Mouse (Mus musculus) brown adipose tissue, adult 24 weeks (tissue): Measurements from ENCODE around the gene Avpr1b. TPM values are rescaled to one million over a fixed set of nuclear protein-coding genes. Genes with fewer than 3 reads are reported as not detected.

ENCODE experiments used
- H3K27ac ChIP-seq: fragments of 200-500 bp; replicated peaks from 2 replicates; pipeline ENCODE4 v1.5.1; 2012; ENCODE audit warnings: low read depth, mild to moderate bottlenecking, low read length
- H3K4me1 ChIP-seq: fragments of 200-500 bp; 2 replicates; pipeline ENCODE4 v1.6.1; 2012; ENCODE audit warnings: low read length, mixed read lengths; ENCODE audit not compliant: control insufficient read depth, insufficient read depth, insufficient read length
- H3K4me3 ChIP-seq: fragments of 200-500 bp; 2 replicates; pipeline ENCODE4 v1.5.1; 2012; ENCODE audit warnings: low read depth, mild to moderate bottlenecking, low read length, moderate library complexity; ENCODE audit not compliant: insufficient read depth
- polyA plus RNA-seq: library from polyadenylated mRNA; stranded (reverse); fragments of >200 nt; gene quantifications from 2 replicates; pipeline ENCODE4 v1.2.4, GENCODE M21; 2012; ENCODE audit not compliant: missing spikeins, insufficient read depth, insufficient read length

The Avpr1b gene
- polyA plus RNA-seq, 1 experiment = not detected

DNA sequence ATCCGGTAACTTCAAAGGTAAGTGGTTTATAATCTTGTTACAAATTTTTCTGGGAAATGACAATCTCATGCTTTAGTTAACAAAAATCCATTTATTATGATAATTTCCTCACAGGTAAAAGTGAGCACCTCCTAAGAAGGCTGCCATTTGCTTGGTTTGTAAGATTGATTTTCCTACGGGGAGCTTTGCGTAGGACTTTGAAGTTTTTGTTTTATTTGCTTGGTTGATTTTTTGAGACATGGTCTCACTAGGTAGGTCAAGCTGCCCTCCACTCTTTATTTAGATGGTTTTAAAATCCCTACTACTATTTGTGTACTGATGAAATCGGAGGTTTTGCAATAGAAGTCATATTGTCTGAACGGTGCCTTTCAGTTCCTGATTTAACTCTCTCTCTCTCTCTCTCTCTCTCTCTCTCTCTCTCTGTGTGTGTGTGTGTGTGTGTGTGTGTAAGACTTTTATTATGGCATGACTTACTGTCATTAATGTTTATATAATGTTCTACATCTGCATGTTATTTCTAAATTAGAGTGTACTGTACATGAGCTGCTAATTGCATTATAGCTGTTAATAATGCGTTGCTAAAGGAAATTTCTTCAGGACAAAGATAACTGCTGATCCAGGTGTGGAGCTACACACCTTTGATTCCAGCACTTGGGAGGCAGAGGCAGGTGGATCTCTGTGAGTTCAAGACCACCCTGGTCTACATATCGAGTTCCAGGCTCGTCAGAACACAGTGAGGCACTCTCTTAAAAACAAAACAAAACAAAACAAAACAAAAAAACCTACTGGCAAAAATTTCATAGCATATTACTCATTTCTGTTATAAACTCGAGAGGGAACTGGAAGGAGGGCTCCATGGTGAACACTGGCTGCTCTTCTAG lies 39.7 kb downstream of the Avpr1b start:
- Histone ChIP-seq H3K4me1 (no peaks in the 10 kb centered on the region), H3K4me3 (no peak overlapping the region), H3K27ac (no peak overlapping the region)

DNA sequence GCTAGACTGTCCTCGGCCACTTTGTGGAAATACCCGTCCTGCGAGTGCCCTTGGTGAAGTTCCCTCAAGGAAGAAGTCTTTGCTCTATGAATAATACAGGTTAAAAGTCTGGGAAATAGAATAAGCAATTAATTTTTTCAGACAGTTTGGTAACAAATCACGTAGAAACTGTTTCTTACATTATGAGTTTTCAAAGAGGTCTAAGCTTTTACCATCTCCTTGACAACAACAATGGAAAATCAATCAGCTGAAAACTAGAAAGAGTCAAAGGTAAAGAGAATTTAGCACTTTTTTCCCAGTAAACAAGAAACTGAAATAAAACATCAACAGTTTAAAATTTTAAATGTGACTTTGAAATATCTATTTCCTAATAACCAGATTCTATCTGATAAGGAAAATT lies 41.0 kb downstream of the Avpr1b start:
- Histone ChIP-seq H3K4me1 (no peaks in the 10 kb centered on the region), H3K4me3 (no peak overlapping the region), H3K27ac (no peak overlapping the region)

DNA sequence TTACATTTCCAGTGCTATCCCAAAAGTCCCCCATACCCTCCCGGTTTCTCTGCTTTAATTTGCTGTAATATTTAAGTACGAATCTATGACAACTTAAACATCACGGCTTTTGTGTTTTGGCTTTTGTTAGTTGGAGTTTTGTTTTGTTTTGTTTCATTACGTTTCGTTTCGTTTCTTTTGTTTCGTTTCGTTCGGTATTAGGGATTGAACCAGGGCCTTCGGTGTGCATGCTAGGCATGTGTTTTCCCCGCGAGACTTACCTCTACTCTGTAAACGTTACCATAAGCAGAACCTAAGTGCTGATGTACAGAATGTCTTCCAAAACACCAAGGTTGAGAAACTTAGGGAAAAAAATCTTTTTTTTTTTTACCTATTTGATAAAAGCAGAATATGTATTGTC lies 42.5 kb downstream of the Avpr1b start:
- Histone ChIP-seq H3K4me1 (no peaks in the 10 kb centered on the region), H3K4me3 (no peak overlapping the region)

DNA sequence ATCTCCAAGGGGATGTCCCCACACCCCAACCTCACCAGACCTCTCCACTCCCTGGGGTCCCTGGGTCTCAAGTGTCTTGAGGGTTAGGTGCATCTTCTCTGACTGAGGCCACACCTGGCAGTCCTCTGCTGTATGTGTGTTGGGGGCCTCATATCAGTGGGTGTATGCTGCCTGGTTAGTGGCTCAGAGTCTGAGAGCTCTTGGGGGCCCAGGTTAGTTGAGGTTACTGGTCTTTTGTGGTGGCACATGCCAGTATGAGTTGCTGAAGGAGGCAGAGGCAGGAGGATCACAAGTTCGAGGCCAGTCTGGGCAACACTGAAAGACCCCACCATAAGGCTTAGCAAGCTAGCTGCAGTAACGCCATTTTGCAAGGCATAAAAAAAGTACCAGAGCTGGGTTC lies 43.2 kb downstream of the Avpr1b start:
- Histone ChIP-seq H3K4me3 (no peak overlapping the region), H3K27ac (no peak overlapping the region), H3K4me1 (no peaks in the 10 kb centered on the region)

More for the DNA sequence above, 42.5 kb downstream of the Avpr1b start:
- no peak overlapping the region for H3K27ac ChIP-seq

DNA sequence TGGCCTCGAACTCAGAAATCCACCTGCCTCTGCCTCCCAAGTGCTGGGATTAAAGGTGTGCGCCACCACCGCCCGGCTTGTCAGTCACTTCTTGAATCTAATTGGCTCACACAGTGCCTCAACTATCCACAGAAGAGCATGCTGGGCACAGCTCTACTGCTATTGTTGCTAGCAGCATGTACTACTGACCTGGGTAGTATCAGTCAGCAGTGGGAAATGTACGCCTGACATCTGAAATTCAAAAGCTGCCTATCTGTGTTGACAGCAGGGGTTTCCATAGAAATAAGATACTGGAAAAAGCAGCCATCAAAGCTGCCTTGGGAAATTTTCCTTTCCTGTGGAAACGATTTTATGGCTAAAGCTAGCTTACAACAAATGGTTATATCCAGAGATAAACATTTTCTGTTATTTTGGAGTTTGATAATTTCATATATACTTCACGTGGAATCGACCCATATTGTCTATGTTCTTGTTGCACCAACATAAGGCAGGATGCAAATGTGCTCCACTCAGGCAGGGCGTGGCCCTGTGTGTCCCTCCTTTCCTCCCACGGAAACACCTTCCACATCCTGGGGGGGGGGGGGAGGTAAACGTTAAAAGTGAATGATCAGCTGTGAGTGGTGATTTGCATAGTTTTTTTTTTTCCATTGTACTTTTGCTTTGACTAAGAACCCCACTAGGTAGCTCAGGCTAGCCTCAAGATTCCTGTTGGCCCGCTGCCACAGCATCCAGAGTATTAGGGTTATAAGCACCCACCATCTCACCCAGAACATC lies 53.8 kb downstream of the Avpr1b start:
- Histone ChIP-seq H3K4me3 (no peak overlapping the region), H3K27ac (no peak overlapping the region), H3K4me1 (no peaks in the 10 kb centered on the region)

DNA sequence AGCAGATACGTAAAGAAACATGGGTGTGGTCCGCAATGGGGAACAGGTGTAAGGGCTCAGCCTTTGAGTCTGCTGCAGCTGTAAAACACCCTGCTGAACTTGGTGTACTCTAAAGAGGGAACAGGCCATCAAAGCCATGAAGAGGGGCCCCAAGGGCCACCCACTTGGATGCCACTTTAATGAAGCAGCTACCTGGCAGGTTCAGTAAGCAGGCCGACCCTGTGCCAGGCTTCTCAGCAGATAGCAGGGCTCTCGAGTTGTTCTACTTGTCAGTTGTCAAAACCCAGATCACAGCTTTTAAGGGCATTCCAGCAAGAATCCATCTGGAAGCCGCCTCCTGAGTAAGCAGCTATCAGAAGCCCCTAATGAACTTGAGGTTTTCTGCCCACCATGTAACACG lies 56.6 kb downstream of the Avpr1b start:
- Histone ChIP-seq H3K27ac (no peak overlapping the region), H3K4me3 (no peak overlapping the region), H3K4me1 (no peaks in the 10 kb centered on the region)

DNA sequence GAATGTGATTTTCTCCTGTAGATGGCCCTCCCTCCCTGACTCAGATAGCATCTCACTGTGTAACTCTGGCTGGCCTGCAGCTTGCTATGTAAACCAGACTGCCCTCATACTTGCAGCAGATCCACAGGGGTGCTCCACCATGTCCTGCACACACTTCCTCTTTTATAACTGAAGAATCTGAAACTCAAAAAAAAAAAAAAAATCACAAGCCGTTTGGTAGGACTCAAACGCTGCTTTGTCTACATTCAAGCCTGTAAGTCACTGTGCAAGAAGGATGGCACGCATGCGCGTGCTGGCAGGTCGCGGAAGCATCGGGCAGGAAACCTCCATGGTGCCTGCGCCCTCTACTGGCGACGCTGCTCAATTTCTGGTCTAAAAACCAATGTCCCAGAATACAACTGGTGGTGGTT lies 58.9 kb downstream of the Avpr1b start:
- Histone ChIP-seq H3K4me3 (no peak overlapping the region), H3K4me1 (no peaks in the 10 kb centered on the region), H3K27ac (no peak overlapping the region)

DNA sequence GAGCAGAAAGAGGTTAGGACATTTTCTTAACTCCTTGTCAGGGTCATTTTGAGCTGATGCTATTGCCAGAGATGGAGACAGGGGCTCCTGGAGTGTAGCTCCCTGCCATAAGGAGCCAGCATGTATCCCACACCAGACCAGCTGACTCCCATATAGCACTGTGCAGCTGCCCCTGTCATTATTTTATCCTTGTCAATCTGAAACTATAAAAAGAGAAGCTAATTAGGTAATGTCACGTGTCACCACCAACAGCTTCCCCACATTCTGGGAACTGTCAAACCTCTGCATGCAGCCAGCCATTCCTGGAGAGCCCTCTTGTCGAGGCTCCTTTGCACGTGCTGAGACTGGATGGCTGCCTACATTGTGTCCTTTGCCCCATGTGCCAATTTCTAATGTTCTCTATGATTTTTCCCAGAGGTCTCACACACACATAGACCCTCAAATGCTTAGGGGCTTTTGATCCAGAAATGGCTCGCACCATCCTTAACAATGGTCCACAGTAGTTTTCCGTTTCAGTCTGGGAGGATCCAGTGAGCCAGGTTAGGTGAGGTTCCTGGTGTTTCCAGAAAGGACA lies 60.6 kb downstream of the Avpr1b start:
- Histone ChIP-seq H3K4me3 (no peak overlapping the region), H3K4me1 (no peaks in the 10 kb centered on the region), H3K27ac (no peak overlapping the region)

DNA sequence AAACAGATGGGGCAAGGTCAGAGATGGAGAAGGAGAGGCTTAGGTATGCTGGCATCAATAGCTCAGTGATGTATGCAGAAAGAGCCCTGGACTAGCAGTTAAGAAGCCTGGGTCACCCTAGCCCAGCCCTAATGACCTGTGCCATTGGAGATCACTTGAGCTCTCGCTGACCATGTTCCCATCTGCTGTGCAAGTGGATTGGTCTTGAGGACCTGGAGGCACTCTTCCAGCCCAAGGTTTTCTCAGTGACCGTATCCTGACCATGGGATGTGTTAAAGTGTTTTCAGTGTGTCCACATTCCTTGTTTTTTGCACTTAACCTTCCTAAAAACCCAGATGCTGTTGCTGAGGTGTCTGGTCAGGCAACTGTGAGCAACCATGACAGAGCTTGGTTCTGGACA lies 61.2 kb downstream of the Avpr1b start:
- Histone ChIP-seq H3K4me1 (no peaks in the 10 kb centered on the region), H3K4me3 (no peak overlapping the region), H3K27ac (no peak overlapping the region)

DNA sequence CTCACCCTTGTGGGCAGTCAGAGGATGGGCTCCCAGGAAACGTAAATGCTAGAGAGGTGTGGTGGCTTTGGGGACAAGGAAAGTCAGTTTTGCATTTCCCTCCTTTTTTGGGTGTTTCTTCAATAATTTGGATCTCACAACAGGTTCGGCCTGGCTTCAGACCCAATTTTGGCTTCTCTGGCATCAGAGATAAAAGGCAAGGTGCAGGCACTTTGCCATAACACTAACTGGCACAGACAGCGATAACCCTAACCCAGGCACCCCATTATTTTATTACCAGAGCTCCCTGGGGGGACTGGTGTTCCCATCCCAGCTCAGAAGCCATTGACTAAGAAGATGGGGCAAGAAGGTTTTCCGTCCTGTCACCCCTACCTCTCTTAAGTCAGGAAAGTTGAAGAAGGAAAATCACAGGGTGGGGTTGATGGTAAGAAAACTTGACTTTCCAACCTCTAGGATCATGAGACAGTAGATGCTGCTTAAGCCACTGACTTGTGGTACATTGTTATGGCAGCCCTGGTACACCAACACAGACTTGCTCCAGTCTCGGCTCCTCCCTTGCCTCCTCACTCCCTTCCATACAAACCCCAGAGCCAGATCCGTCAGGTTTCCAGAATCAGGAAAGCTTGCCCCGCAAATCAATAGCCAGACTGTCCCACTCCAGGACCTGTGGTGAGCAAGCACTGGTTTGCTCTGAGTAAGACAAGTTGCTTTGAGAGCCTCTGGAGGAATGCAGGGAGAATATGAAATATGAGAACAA lies 61.9 kb downstream of the Avpr1b start:
- no peak overlapping the region for H3K27ac ChIP-seq
- no peak overlapping the region for H3K4me3 ChIP-seq
- no peaks in the 10 kb centered on the region for H3K4me1 ChIP-seq

Other genes with a start within 250 kb of the Avpr1b start
- gene Srgap2, start 71.9 kb upstream of the Avpr1b start, polyA plus RNA-seq = 7.8 and 10.4 TPM in 2 replicates
- 0.79 and 1.7 TPM in 2 replicates for gene Fam72a, start 71.3 kb upstream of the Avpr1b start, polyA plus RNA-seq
- gene Ctse, start 39.1 kb downstream of the Avpr1b start, polyA plus RNA-seq = not detected in 2 replicates
- gene Rab7b, start 89.5 kb downstream of the Avpr1b start, polyA plus RNA-seq = 2.3 and 10.5 TPM in 2 replicates
- gene Slc26a9, start 144.8 kb downstream of the Avpr1b start, polyA plus RNA-seq = not detected in 2 replicates
- gene Pm20d1, start 198.1 kb downstream of the Avpr1b start, polyA plus RNA-seq = 17.1 and 26.4 TPM in 2 replicates
- 13.7 and 15.9 TPM in 2 replicates for gene Slc41a1, start 228.3 kb downstream of the Avpr1b start, polyA plus RNA-seq